Mouse (Mus musculus): Measurements from ENCODE around the gene Gltpd2. TPM values are rescaled to one million over a fixed set of nuclear protein-coding genes. Genes with fewer than 3 reads are reported as not detected.
"Not testable (repeated sequence)": the region's sequence is repeated elsewhere in the genome, so short reads cannot be mapped to it uniquely, and the experiment has no call there.

Gltpd2 gene
- total and polyA plus RNA-seq, 2 experiments from 2014 or later: 0.25 TPM; not detected in 1

DNA sequence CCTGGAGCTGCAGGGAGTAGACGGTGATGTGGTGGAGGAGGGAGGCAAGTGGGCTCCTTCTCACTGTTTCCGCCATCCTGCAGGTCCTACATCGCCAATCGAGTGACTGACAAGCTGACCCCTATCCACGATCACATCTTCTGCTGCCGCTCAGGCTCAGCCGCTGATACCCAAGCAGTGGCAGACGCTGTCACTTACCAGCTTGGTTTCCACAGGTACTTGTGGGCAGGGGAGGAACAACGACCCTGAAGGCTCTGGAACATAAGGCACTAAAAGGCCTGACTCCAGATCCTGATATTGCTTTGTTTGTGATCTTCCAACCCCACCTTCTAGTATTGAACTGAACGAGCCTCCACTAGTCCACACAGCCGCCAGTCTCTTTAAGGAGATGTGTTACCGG, 7.2 kb downstream of the Gltpd2 start:
- H3K27me3 ChIP-seq (ENCODE audit: insufficient read depth, low read length): no peaks in the 10 kb centered on the region
- H3K4me2 ChIP-seq (ENCODE audit: low read depth): peak overlapping the region; percentile 62
- no peaks in the 10 kb centered on the region for H3K9me3 ChIP-seq (ENCODE audit: low read length)
- ATAC-seq (no peak), DNase-seq (no peak)
- H3K36me3 ChIP-seq (ENCODE audit: insufficient read depth): peaks cover 27% of the 10 kb centered on the region
- peak overlapping the region; percentile 51 for H3K4me3 ChIP-seq (ENCODE audit: low read depth, low read length)
- WGBS: 91% methylated on average over 12 of the region's 12 CpGs
- H3K9ac ChIP-seq: peak overlapping the region; percentile 51; the same call in 1 of the 2 replicates
- TF ChIP-seq CTCF (IDR thresholded peaks at IDR 0.05; ENCODE audit: low read depth): no peak
- H3K4me1 ChIP-seq (ENCODE audit: insufficient read depth): peaks cover 7% of the 10 kb centered on the region
- H3K27ac ChIP-seq (ENCODE audit: low read depth, low read length): no peak overlapping the region

DNA sequence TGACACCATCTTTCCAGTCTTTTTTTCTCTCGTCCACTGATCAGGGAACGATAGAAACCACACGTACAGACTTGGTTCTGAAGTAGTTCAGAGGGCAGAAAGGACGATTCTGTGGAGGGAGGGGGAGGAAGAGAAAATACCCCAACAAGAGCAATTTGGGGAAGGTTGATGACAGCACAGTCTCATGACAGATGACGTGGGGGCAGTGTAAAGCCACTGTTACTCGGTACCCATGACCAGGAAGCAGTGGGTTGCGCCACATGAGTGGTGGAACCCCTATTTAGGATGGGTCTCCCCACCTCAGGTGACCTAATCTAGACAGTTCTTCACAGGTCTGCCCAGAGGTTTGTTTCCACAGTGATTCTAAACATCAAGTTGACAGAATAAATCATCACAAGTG, 9.6 kb downstream of the Gltpd2 start:
- H3K4me3 ChIP-seq (ENCODE audit: low read depth, low read length): no peak overlapping the region
- no peak overlapping the region for H3K9ac ChIP-seq
- no peaks in the 10 kb centered on the region for H3K9me3 ChIP-seq (ENCODE audit: low read length)
- no peak for ATAC-seq
- no peaks in the 10 kb centered on the region for H3K27me3 ChIP-seq (ENCODE audit: insufficient read depth, low read length)
- H3K27ac ChIP-seq (ENCODE audit: low read depth, low read length): no peak overlapping the region
- peaks cover 7% of the 10 kb centered on the region for H3K4me1 ChIP-seq (ENCODE audit: insufficient read depth)
- no peak for DNase-seq
- peaks cover 27% of the 10 kb centered on the region for H3K36me3 ChIP-seq (ENCODE audit: insufficient read depth)
- TF ChIP-seq CTCF (IDR thresholded peaks at IDR 0.05; ENCODE audit: low read depth): no peak
- H3K4me2 ChIP-seq (ENCODE audit: low read depth): no peak overlapping the region
- WGBS: 87% methylated on average over 7 of the region's 7 CpGs

GRCm38 (mm10) chr11:70531065-70531464, 12.1 kb downstream of the Gltpd2 start:
- 81% methylated on average over 2 of the region's 2 CpGs for WGBS
- H3K4me2 ChIP-seq (ENCODE audit: low read depth); DNase-seq; H3K9ac ChIP-seq; H3K9me3 ChIP-seq (ENCODE audit: low read length); ATAC-seq; H3K27me3 ChIP-seq (ENCODE audit: insufficient read depth, low read length); H3K27ac ChIP-seq (ENCODE audit: low read depth, low read length); H3K4me3 ChIP-seq (ENCODE audit: low read depth, low read length); H3K4me1 ChIP-seq (ENCODE audit: insufficient read depth): not testable (repeated sequence)
- H3K36me3 ChIP-seq (ENCODE audit: insufficient read depth): peaks cover 27% of the 10 kb centered on the region
- TF ChIP-seq CTCF (IDR thresholded peaks at IDR 0.05; ENCODE audit: low read depth): peak; percentile 11; the same call in 1 of the 2 replicates

- peaks cover 10% of the 10 kb centered on the region for H3K36me3 ChIP-seq (ENCODE audit: insufficient read depth)
- ATAC-seq: no peak
- 84% methylated on average over 6 of the region's 6 CpGs for WGBS
Measured at GRCm38 (mm10) chr11:70532839-70533238, 13.8 kb downstream of the Gltpd2 start, which contains the start of gene Gm40193. Gene Gm40193 (minus strand): TSS chr11:70532939.

GRCm38 (mm10) chr11:70539423-70539822, 20.4 kb downstream of the Gltpd2 start:
- Histone ChIP-seq H3K36me3 (ENCODE audit: insufficient read depth) (no peaks in the 10 kb centered on the region; the same call in 1 of the 2 replicates), H3K4me1 (ENCODE audit: insufficient read depth) (0 out of 2 replicates have a peak, but pooled peaks cover 5% of the 10 kb centered on the region), H3K9me3 (ENCODE audit: low read length) (no peaks in the 10 kb centered on the region), H3K4me3 (ENCODE audit: low read depth, low read length) (peak overlapping the region; percentile 62), H3K27me3 (ENCODE audit: insufficient read depth, low read length) (peaks cover 4% of the 10 kb centered on the region), H3K9ac (peak overlapping the region; percentile 68), H3K27ac (ENCODE audit: low read depth, low read length) (no peak overlapping the region), H3K4me2 (ENCODE audit: low read depth) (peak overlapping the region; percentile 77)
- TF ChIP-seq CTCF (IDR thresholded peaks at IDR 0.05; ENCODE audit: low read depth): no peak
- WGBS: 13% methylated on average over 9 of the region's 9 CpGs
- DNase-seq: no peak
- no peak; the same call in 1 of the 2 replicates for ATAC-seq

More at GRCm38 (mm10) chr11:70532839-70533238, 13.8 kb downstream of the Gltpd2 start, which contains the start of gene Gm40193:
- no peak for TF ChIP-seq CTCF (IDR thresholded peaks at IDR 0.05; ENCODE audit: low read depth)
- no peak within 1 kb of the TSS for H3K4me2 ChIP-seq (ENCODE audit: low read depth)
- H3K27me3 ChIP-seq (ENCODE audit: insufficient read depth, low read length): peaks cover 4% of the 10 kb centered on the region; the same call in 1 of the 2 replicates
- H3K4me1 ChIP-seq (ENCODE audit: insufficient read depth): no peaks in the 10 kb centered on the region
- no peak within 1 kb of the TSS for H3K27ac ChIP-seq (ENCODE audit: low read depth, low read length)
- no peak for DNase-seq
- no peaks in the 10 kb centered on the region for H3K9me3 ChIP-seq (ENCODE audit: low read length)
- no peak within 1 kb of the TSS for H3K4me3 ChIP-seq (ENCODE audit: low read depth, low read length)
- no peak within 1 kb of the TSS for H3K9ac ChIP-seq

DNA sequence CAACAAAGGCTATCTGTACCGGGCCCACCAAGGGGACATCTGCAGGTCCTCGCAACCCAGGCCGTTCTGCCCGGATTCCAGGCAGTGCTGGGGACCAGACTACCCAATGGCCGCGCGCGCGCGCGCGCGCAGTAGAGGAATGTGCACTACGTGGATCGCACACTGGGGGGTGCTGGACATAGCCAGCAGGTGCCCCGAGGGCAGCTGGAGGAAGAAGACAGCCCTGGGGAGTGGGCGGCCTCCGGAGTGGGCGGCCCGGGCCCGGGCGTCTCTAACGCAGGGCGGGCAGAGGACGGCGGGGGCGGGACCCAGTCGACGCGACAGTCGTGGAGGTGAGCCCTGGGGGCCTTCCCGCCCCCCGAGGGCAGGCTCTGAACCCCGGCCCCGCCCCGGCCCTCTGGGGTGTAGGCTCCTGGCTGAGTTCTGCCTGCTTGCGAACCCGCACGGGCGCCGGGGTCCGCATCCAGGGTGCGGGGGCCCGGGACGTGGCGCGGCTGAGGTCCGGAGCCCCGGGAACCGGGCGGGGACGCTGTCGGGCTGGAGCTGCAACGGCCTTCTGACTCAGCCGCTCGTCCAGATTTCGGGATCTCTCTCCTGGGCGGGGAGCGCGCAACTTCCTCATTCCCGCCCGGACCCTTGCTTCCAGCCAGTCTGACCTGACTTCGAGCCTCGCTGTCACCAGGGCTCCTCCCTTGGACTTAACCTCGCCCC, 21.0 kb downstream of the Gltpd2 start, which contains the start of gene Pld2:
Pld2 (plus strand) TSS at position 188 of the 711 bp plus-strand sequence.
- H3K36me3 ChIP-seq (ENCODE audit: insufficient read depth): no peaks in the 10 kb centered on the region; the same call in 1 of the 2 replicates
- H3K4me2 ChIP-seq (ENCODE audit: low read depth): peak within 1 kb of the TSS; percentile 77
- peak; percentile 70 for TF ChIP-seq CTCF (IDR thresholded peaks at IDR 0.05; ENCODE audit: low read depth)
- H3K9ac ChIP-seq: peak within 1 kb of the TSS; percentile 68
- H3K27ac ChIP-seq (ENCODE audit: low read depth, low read length): no peak within 1 kb of the TSS
- ATAC-seq (peak; percentile 96), DNase-seq (peak; percentile 86)
- 4% methylated on average over 61 of the region's 65 CpGs for WGBS
- no peaks in the 10 kb centered on the region for H3K9me3 ChIP-seq (ENCODE audit: low read length)
- H3K4me1 ChIP-seq (ENCODE audit: insufficient read depth): 0 out of 2 replicates have a peak, but pooled peaks cover 5% of the 10 kb centered on the region
- H3K27me3 ChIP-seq (ENCODE audit: insufficient read depth, low read length): peaks cover 4% of the 10 kb centered on the region
- H3K4me3 ChIP-seq (ENCODE audit: low read depth, low read length): peak within 1 kb of the TSS; percentile 62

DNA sequence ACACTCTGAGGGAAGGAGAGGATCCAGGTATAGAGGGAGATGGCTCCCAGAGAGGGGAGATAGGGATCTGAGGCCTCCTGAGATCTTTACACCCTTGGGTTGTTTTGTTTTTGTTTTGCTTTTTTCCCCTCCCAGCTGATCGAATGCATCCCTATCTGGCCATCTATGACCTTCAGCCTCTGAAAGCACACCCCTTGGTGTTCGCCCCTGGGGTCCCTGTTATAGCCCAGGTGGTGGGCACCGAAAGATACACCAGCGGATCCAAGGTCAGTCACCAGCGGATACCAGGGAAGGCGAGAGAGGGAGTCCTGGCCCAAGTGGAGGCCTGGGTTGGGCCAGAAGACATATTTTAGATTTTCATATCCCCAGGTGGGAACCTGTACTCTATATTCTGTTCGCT, 21.9 kb downstream of the Gltpd2 start:
- DNase-seq (no peak), ATAC-seq (no peak)
- Histone ChIP-seq H3K4me2 (ENCODE audit: low read depth) (peak overlapping the region; percentile 77), H3K27me3 (ENCODE audit: insufficient read depth, low read length) (peaks cover 4% of the 10 kb centered on the region), H3K27ac (ENCODE audit: low read depth, low read length) (no peak overlapping the region), H3K9me3 (ENCODE audit: low read length) (no peaks in the 10 kb centered on the region), H3K9ac (no peak overlapping the region), H3K36me3 (ENCODE audit: insufficient read depth) (no peaks in the 10 kb centered on the region; the same call in 1 of the 2 replicates), H3K4me3 (ENCODE audit: low read depth, low read length) (peak overlapping the region; percentile 62), H3K4me1 (ENCODE audit: insufficient read depth) (0 out of 2 replicates have a peak, but pooled peaks cover 5% of the 10 kb centered on the region)
- WGBS: 87% methylated on average over 7 of the region's 7 CpGs
- no peak for TF ChIP-seq CTCF (IDR thresholded peaks at IDR 0.05; ENCODE audit: low read depth)

All from forebrain, postnatal 0 days (tissue).